Mouse (Mus musculus): ENCODE measurements around the gene Acer3. TPM values are rescaled to one million over a fixed set of nuclear protein-coding genes. Genes with fewer than 3 reads are reported as not detected.

Acer3 gene
- polyA plus RNA-seq, 1 experiment from 2014 or later = 17.5 TPM

GRCm38 (mm10) chr7:98199381-98199780 lies 121.6 kb downstream of the Acer3 start, which contains the start of gene B3gnt6:
Gene B3gnt6 (minus strand): TSS chr7:98199481.
- 92% methylated on average over 4 of the region's 4 CpGs for WGBS
- no peak within 1 kb of the TSS for H3K4me3 ChIP-seq (ENCODE audit: low read length)
- H3K27ac ChIP-seq (ENCODE audit: low read length) = no peak within 1 kb of the TSS
- H3K4me2 ChIP-seq (ENCODE audit: low read depth, low read length) = no peak within 1 kb of the TSS
- H3K27me3 ChIP-seq (ENCODE audit: control insufficient read depth, insufficient read depth, low read length) = peaks cover 14% of the 10 kb centered on the region
- peaks cover 2% of the 10 kb centered on the region for H3K4me1 ChIP-seq (ENCODE audit: control insufficient read depth, insufficient read depth, low read length)
- no peaks in the 10 kb centered on the region for H3K36me3 ChIP-seq (ENCODE audit: control insufficient read depth, insufficient read depth)
- H3K9ac ChIP-seq (ENCODE audit: low read length) = no peak within 1 kb of the TSS
- H3K9me3 ChIP-seq (replicated peaks; ENCODE audit: control insufficient read depth, low read length) = no peaks in the 10 kb centered on the region
- ATAC-seq (replicated peaks; ENCODE audit: extremely low read depth, insufficient read depth, low FRiP score) = no peak

- H3K36me3 ChIP-seq (ENCODE audit: control insufficient read depth, insufficient read depth) = no peaks in the 10 kb centered on the region
- peaks cover 12% of the 10 kb centered on the region for H3K4me1 ChIP-seq (ENCODE audit: control insufficient read depth, insufficient read depth, low read length)
- peaks cover 42% of the 10 kb centered on the region for H3K27me3 ChIP-seq (ENCODE audit: control insufficient read depth, insufficient read depth, low read length)
- no peak overlapping the region for H3K4me3 ChIP-seq (ENCODE audit: low read length)
- no peak overlapping the region for H3K27ac ChIP-seq (ENCODE audit: low read length)
- H3K9me3 ChIP-seq (replicated peaks; ENCODE audit: control insufficient read depth, low read length) = no peaks in the 10 kb centered on the region
- WGBS = 34% methylated on average over 10 of the region's 10 CpGs
- no peak for ATAC-seq (replicated peaks; ENCODE audit: extremely low read depth, insufficient read depth, low FRiP score)
- no peak overlapping the region for H3K4me2 ChIP-seq (ENCODE audit: low read depth, low read length)
- no peak overlapping the region for H3K9ac ChIP-seq (ENCODE audit: low read length)
Measured at GRCm38 (mm10) chr7:98195151-98195801, 125.7 kb downstream of the Acer3 start.

GRCm38 (mm10) chr7:98194026-98194792 lies 126.8 kb downstream of the Acer3 start:
- Histone ChIP-seq H3K4me3 (ENCODE audit: low read length) (peak overlapping the region; percentile 50), H3K9me3 (replicated peaks; ENCODE audit: control insufficient read depth, low read length) (no peaks in the 10 kb centered on the region), H3K27ac (ENCODE audit: low read length) (no peak overlapping the region), H3K4me1 (ENCODE audit: control insufficient read depth, insufficient read depth, low read length) (peaks cover 12% of the 10 kb centered on the region), H3K4me2 (ENCODE audit: low read depth, low read length) (peak overlapping the region; percentile 76), H3K9ac (ENCODE audit: low read length) (no peak overlapping the region), H3K36me3 (ENCODE audit: control insufficient read depth, insufficient read depth) (no peaks in the 10 kb centered on the region), H3K27me3 (ENCODE audit: control insufficient read depth, insufficient read depth, low read length) (peaks cover 42% of the 10 kb centered on the region)
- ATAC-seq (replicated peaks; ENCODE audit: extremely low read depth, insufficient read depth, low FRiP score) = peak; percentile 31; the same call in 1 of the 2 replicates
- 2% methylated on average over 61 of the region's 61 CpGs for WGBS

- H3K9ac ChIP-seq (ENCODE audit: low read length) = no peak overlapping the region
- H3K4me1 ChIP-seq (ENCODE audit: control insufficient read depth, insufficient read depth, low read length) = peaks cover 12% of the 10 kb centered on the region
- peak overlapping the region; percentile 76 for H3K4me2 ChIP-seq (ENCODE audit: low read depth, low read length)
- H3K36me3 ChIP-seq (ENCODE audit: control insufficient read depth, insufficient read depth) = no peaks in the 10 kb centered on the region
- 7% methylated on average over 36 of the region's 36 CpGs for WGBS
- no peaks in the 10 kb centered on the region for H3K9me3 ChIP-seq (replicated peaks; ENCODE audit: control insufficient read depth, low read length)
- peaks cover 42% of the 10 kb centered on the region for H3K27me3 ChIP-seq (ENCODE audit: control insufficient read depth, insufficient read depth, low read length)
- 0 out of 2 replicates have a peak, but pooled peaks have one; percentile 33 for ATAC-seq (replicated peaks; ENCODE audit: extremely low read depth, insufficient read depth, low FRiP score)
- no peak overlapping the region for H3K27ac ChIP-seq (ENCODE audit: low read length)
- H3K4me3 ChIP-seq (ENCODE audit: low read length) = peak overlapping the region; percentile 50
Measured at GRCm38 (mm10) chr7:98193515-98194025, 127.4 kb downstream of the Acer3 start.

- no peak for ATAC-seq (replicated peaks; ENCODE audit: extremely low read depth, insufficient read depth, low FRiP score)
- Histone ChIP-seq H3K4me2 (ENCODE audit: low read depth, low read length) (no peak overlapping the region), H3K27ac (ENCODE audit: low read length) (no peak overlapping the region), H3K9me3 (replicated peaks; ENCODE audit: control insufficient read depth, low read length) (no peaks in the 10 kb centered on the region), H3K9ac (ENCODE audit: low read length) (no peak overlapping the region), H3K27me3 (ENCODE audit: control insufficient read depth, insufficient read depth, low read length) (peaks cover 42% of the 10 kb centered on the region), H3K36me3 (ENCODE audit: control insufficient read depth, insufficient read depth) (no peaks in the 10 kb centered on the region), H3K4me1 (ENCODE audit: control insufficient read depth, insufficient read depth, low read length) (peaks cover 12% of the 10 kb centered on the region), H3K4me3 (ENCODE audit: low read length) (no peak overlapping the region)
- 54% methylated on average over 17 of the region's 17 CpGs for WGBS
Measured at GRCm38 (mm10) chr7:98191571-98192250, 129.3 kb downstream of the Acer3 start.

- Histone ChIP-seq H3K4me1 (ENCODE audit: control insufficient read depth, insufficient read depth, low read length) (peaks cover 12% of the 10 kb centered on the region), H3K36me3 (ENCODE audit: control insufficient read depth, insufficient read depth) (no peaks in the 10 kb centered on the region), H3K27ac (ENCODE audit: low read length) (no peak overlapping the region), H3K9me3 (replicated peaks; ENCODE audit: control insufficient read depth, low read length) (no peaks in the 10 kb centered on the region), H3K27me3 (ENCODE audit: control insufficient read depth, insufficient read depth, low read length) (peaks cover 40% of the 10 kb centered on the region), H3K4me3 (ENCODE audit: low read length) (no peak overlapping the region), H3K9ac (ENCODE audit: low read length) (no peak overlapping the region), H3K4me2 (ENCODE audit: low read depth, low read length) (no peak overlapping the region)
- 80% methylated on average over 1 of the region's 1 CpGs for WGBS
- ATAC-seq (replicated peaks; ENCODE audit: extremely low read depth, insufficient read depth, low FRiP score) = no peak
Measured at GRCm38 (mm10) chr7:98190578-98190977, 130.4 kb downstream of the Acer3 start.

- no peaks in the 10 kb centered on the region for H3K9me3 ChIP-seq (replicated peaks; ENCODE audit: control insufficient read depth, low read length)
- 26% methylated on average over 3 of the region's 3 CpGs for WGBS
- H3K36me3 ChIP-seq (ENCODE audit: control insufficient read depth, insufficient read depth) = no peaks in the 10 kb centered on the region
- H3K27me3 ChIP-seq (ENCODE audit: control insufficient read depth, insufficient read depth, low read length) = peaks cover 31% of the 10 kb centered on the region
- no peak overlapping the region for H3K4me2 ChIP-seq (ENCODE audit: low read depth, low read length)
- no peak overlapping the region for H3K27ac ChIP-seq (ENCODE audit: low read length)
- no peak overlapping the region for H3K9ac ChIP-seq (ENCODE audit: low read length)
- no peak overlapping the region for H3K4me3 ChIP-seq (ENCODE audit: low read length)
- H3K4me1 ChIP-seq (ENCODE audit: control insufficient read depth, insufficient read depth, low read length) = peaks cover 12% of the 10 kb centered on the region
- ATAC-seq (replicated peaks; ENCODE audit: extremely low read depth, insufficient read depth, low FRiP score) = no peak
Measured at GRCm38 (mm10) chr7:98189745-98190144, 131.3 kb downstream of the Acer3 start.

- Histone ChIP-seq H3K36me3 (ENCODE audit: control insufficient read depth, insufficient read depth) (no peaks in the 10 kb centered on the region), H3K27ac (ENCODE audit: low read length) (no peak overlapping the region), H3K9me3 (replicated peaks; ENCODE audit: control insufficient read depth, low read length) (no peaks in the 10 kb centered on the region), H3K4me3 (ENCODE audit: low read length) (no peak overlapping the region), H3K4me1 (ENCODE audit: control insufficient read depth, insufficient read depth, low read length) (peaks cover 4% of the 10 kb centered on the region; the same call in 1 of the 2 replicates), H3K9ac (ENCODE audit: low read length) (no peak overlapping the region), H3K4me2 (ENCODE audit: low read depth, low read length) (no peak overlapping the region), H3K27me3 (ENCODE audit: control insufficient read depth, insufficient read depth, low read length) (peaks cover 21% of the 10 kb centered on the region)
- WGBS = 84% methylated on average over 2 of the region's 2 CpGs
- no peak for ATAC-seq (replicated peaks; ENCODE audit: extremely low read depth, insufficient read depth, low FRiP score)
Measured at GRCm38 (mm10) chr7:98188680-98189079, 132.3 kb downstream of the Acer3 start.
